Mouse (Mus musculus) testis, adult 2 months (tissue): ENCODE data around the gene Phospho1. TPM values are rescaled to one million over a fixed set of nuclear protein-coding genes. Genes with fewer than 3 reads are reported as not detected.
A peak's percentile ranks its signal among the peaks of the same experiment; 100 is the strongest.

ENCODE experiments used
- H3K27ac ChIP-seq: fragments of 200-500 bp; 2 replicates; pipeline ENCODE4 v1.5.1; 2012; ENCODE audit warnings: low read depth, low read length; ENCODE audit not compliant: control insufficient read depth, insufficient read depth
- H3K27me3 ChIP-seq: fragments of 200-500 bp; 2 replicates; pipeline ENCODE4 v1.6.1; 2012; ENCODE audit warnings: mild to moderate bottlenecking, low read length, moderate library complexity; ENCODE audit not compliant: control insufficient read depth, insufficient read depth
- H3K36me3 ChIP-seq: fragments of 200-500 bp; 2 replicates; pipeline ENCODE4 v1.6.1; 2012; ENCODE audit warnings: mild to moderate bottlenecking, low read length; ENCODE audit not compliant: control insufficient read depth, insufficient read depth
- H3K4me1 ChIP-seq: fragments of 200-500 bp; 2 replicates; pipeline ENCODE4 v1.6.1; 2012; ENCODE audit warnings: low read length; ENCODE audit not compliant: control insufficient read depth, insufficient read depth
- H3K4me3 ChIP-seq: fragments of 200-500 bp; 2 replicates; pipeline ENCODE4 v1.5.1; 2012; ENCODE audit warnings: low read depth, mild to moderate bottlenecking, low read length, moderate library complexity, mixed read lengths; ENCODE audit not compliant: control insufficient read depth
- CTCF ChIP-seq: fragments of 200-500 bp; IDR thresholded peaks from 2 replicates; pipeline ENCODE4 v1.5.1; 2012; ENCODE audit warnings: low read depth, mild to moderate bottlenecking, inconsistent platforms, low read length, moderate library complexity; ENCODE audit not compliant: control insufficient read depth, insufficient read depth, insufficient replicate concordance
- POLR2A ChIP-seq: fragments of 200-500 bp; IDR thresholded peaks from 2 replicates; pipeline ENCODE4 v1.6.1; 2012; ENCODE audit warnings: low read depth, mild to moderate bottlenecking, inconsistent platforms, low read length, moderate library complexity; ENCODE audit not compliant: control insufficient read depth
- polyA plus RNA-seq: library from polyadenylated mRNA; depleted of rRNA; stranded (reverse); fragments of >200 nt; gene quantifications from 2 replicates; pipeline ENCODE4 v1.2.3, GENCODE M21; 2012

Phospho1 gene
- polyA plus RNA-seq, 1 experiment: 371 TPM

- H3K4me3 ChIP-seq: no peak overlapping the region
- no peaks in the 10 kb centered on the region for H3K4me1 ChIP-seq
- no peaks in the 10 kb centered on the region for H3K27me3 ChIP-seq
- TF ChIP-seq CTCF: no peak
- no peak for TF ChIP-seq POLR2A
- H3K36me3 ChIP-seq: no peaks in the 10 kb centered on the region
- H3K27ac ChIP-seq: no peak overlapping the region
Observed at GRCm38 (mm10) chr11:95812224-95812623, 12.1 kb upstream of the Phospho1 start.

GRCm38 (mm10) chr11:95814101-95814500 is 10.2 kb upstream of the Phospho1 start:
- H3K4me1 ChIP-seq: no peaks in the 10 kb centered on the region
- no peak overlapping the region for H3K4me3 ChIP-seq
- no peaks in the 10 kb centered on the region for H3K27me3 ChIP-seq
- no peak for TF ChIP-seq CTCF
- TF ChIP-seq POLR2A: no peak
- H3K27ac ChIP-seq: no peak overlapping the region
- H3K36me3 ChIP-seq: no peaks in the 10 kb centered on the region

DNA sequence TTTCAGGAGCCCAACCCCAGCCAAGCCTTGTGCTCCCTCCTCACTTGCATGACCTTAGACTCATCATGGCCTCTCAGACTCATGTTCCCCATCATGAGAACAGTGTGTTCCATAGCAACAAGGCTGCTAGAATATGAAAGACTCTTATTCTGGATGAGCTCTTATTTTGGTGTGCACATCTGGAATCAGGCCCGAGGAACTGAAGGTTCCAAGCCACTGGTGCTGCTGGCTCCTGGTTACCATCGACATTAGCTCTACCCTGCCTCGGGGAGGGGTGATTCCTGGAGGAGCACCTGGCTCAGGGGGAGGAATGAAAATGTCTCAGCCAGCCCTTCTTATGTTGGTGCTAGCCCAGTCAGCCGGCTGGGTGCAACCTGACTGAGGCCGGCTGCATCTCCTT is 9.4 kb upstream of the Phospho1 start:
- Histone ChIP-seq H3K4me1 (no peaks in the 10 kb centered on the region), H3K4me3 (no peak overlapping the region), H3K27ac (no peak overlapping the region), H3K36me3 (no peaks in the 10 kb centered on the region), H3K27me3 (no peaks in the 10 kb centered on the region)
- TF ChIP-seq POLR2A: no peak
- no peak for TF ChIP-seq CTCF

- Histone ChIP-seq H3K27ac (no peak overlapping the region), H3K27me3 (no peaks in the 10 kb centered on the region), H3K4me1 (no peaks in the 10 kb centered on the region), H3K4me3 (no peak overlapping the region), H3K36me3 (no peaks in the 10 kb centered on the region)
- TF ChIP-seq POLR2A: no peak
- TF ChIP-seq CTCF: no peak
Observed at GRCm38 (mm10) chr11:95815412-95815811, 8.9 kb upstream of the Phospho1 start.

GRCm38 (mm10) chr11:95819138-95819537 is 5.2 kb upstream of the Phospho1 start:
- H3K27ac ChIP-seq: no peak overlapping the region
- H3K36me3 ChIP-seq: no peaks in the 10 kb centered on the region
- no peaks in the 10 kb centered on the region for H3K27me3 ChIP-seq

DNA sequence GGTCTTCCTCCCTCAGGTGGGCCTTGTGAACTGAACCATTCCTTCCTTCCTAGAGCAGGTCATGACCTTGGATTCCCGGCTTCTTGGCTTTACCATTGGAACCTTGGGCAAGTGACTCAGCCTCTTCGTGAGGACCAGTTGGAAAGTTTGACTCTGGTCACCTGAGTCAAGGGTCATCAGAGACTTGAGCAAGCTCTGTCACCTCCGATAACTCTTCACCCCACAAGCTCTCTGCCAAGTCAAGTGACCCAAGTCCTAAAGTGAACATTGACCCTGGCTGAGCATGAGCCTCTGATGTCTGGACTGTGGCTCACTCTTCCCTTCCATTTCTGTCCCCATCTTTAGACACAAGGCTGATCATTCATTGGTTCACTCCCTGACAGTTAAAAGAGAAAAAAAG is 2.8 kb upstream of the Phospho1 start:
- no peak for TF ChIP-seq POLR2A
- no peak for TF ChIP-seq CTCF
- Histone ChIP-seq H3K27me3 (no peaks in the 10 kb centered on the region; the same call in 1 of the 2 replicates), H3K36me3 (no peaks in the 10 kb centered on the region), H3K27ac (no peak overlapping the region), H3K4me3 (no peak overlapping the region), H3K4me1 (peaks cover 11% of the 10 kb centered on the region)

More at GRCm38 (mm10) chr11:95819138-95819537, 5.2 kb upstream of the Phospho1 start:
- peaks cover 4% of the 10 kb centered on the region for H3K4me1 ChIP-seq
- no peak overlapping the region for H3K4me3 ChIP-seq
- no peak for TF ChIP-seq CTCF
- no peak for TF ChIP-seq POLR2A

GRCm38 (mm10) chr11:95822437-95822836 is 1.9 kb upstream of the Phospho1 start:
- TF ChIP-seq CTCF (no peak), POLR2A (no peak)
- peaks cover 11% of the 10 kb centered on the region for H3K4me1 ChIP-seq
- H3K27ac ChIP-seq: no peak overlapping the region
- peak overlapping the region; percentile 61; the same call in 1 of the 2 replicates for H3K4me3 ChIP-seq
- H3K36me3 ChIP-seq: no peaks in the 10 kb centered on the region
- no peaks in the 10 kb centered on the region; the same call in 1 of the 2 replicates for H3K27me3 ChIP-seq

DNA sequence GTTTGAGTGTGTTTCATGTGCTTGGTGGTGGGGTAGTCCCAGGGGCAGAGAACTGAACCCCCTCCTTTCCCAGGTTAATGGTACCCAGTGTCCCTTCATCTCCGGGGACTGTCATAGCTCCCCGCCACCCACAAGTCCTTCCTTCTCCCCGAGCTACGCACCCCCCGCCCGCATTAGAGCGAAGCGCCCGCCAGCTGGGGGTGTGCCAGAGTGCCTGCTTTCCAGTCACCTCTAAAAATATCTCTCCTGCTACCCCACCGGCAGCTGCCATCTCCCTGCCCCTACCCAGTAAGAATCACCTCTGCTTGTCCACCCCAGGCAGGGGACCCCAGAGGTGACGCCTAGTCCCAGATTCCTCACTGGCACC is 561 bp downstream of the Phospho1 start:
- Histone ChIP-seq H3K36me3 (no peaks in the 10 kb centered on the region), H3K27me3 (no peaks in the 10 kb centered on the region; the same call in 1 of the 2 replicates), H3K4me1 (peaks cover 11% of the 10 kb centered on the region), H3K27ac (no peak overlapping the region), H3K4me3 (peak overlapping the region; percentile 88)
- TF ChIP-seq CTCF: no peak
- TF ChIP-seq POLR2A: no peak
